Mouse (Mus musculus) liver, postnatal 0 days (tissue): ENCODE results near the gene Sh2b2.

Experiments used
- CTCF ChIP-seq: sonication (generic); IDR thresholded peaks from 2 replicates; pipeline ENCODE4 v1.5.1; 2016; ENCODE audit warnings: antibody characterized with exemption, low read depth
- EP300 ChIP-seq: IDR thresholded peaks from 2 replicates; pipeline ENCODE4 v1.6.1; 2016; ENCODE audit warnings: antibody characterized with exemption, low read depth, mild to moderate bottlenecking

GRCm38 (mm10) chr5:136269937-136270336 lies 23.6 kb upstream of the Sh2b2 start:
- TF ChIP-seq CTCF (no peak), EP300 (no peak)
